Mouse (Mus musculus) hindbrain, embryonic 14.5 days (tissue): Measurements from ENCODE around the gene Oit3. TPM values are rescaled to one million over a fixed set of nuclear protein-coding genes. Genes with fewer than 3 reads are reported as not detected.

Source experiments
- ATAC-seq: fragments of 200-750 bp; cut with Nextera tagmentation; 2 replicates; pipeline ENCODE4 v1.8.0; 2017; ENCODE audit warnings: moderate number of reproducible peaks, mild to moderate bottlenecking, moderate TSS enrichment, moderate library complexity; ENCODE audit not compliant: low FRiP score
- DNase-seq: peaks from one replicate; pipeline ENCODE4 v3.0.0-alpha.2; 2015; ENCODE audit warnings: low spot score
- H3K27ac ChIP-seq: fragments of 300-500 bp; sonication (generic); 2 replicates; pipeline ENCODE4 v1.5.1; 2014; ENCODE audit warnings: mild to moderate bottlenecking, moderate library complexity
- H3K27me3 ChIP-seq: fragments of 300-500 bp; sonication (generic); 2 replicates; pipeline ENCODE4 v1.6.1; 2014; ENCODE audit warnings: mild to moderate bottlenecking, low read length, mixed read lengths; ENCODE audit not compliant: control insufficient read depth, insufficient read depth
- H3K36me3 ChIP-seq: fragments of 300-500 bp; sonication (generic); replicated peaks from 2 replicates; pipeline ENCODE4 v1.6.1; 2014; ENCODE audit not compliant: control insufficient read depth, insufficient read depth
- H3K4me1 ChIP-seq: fragments of 300-500 bp; sonication (generic); replicated peaks from 2 replicates; pipeline ENCODE4 v1.6.1; 2014; ENCODE audit warnings: antibody characterized with exemption, low read length, mixed read lengths; ENCODE audit not compliant: control insufficient read depth, insufficient read depth
- H3K4me2 ChIP-seq: fragments of 300-500 bp; sonication (generic); replicated peaks from 2 replicates; pipeline ENCODE4 v1.6.1; 2014; ENCODE audit warnings: mild to moderate bottlenecking, moderate library complexity
- H3K4me3 ChIP-seq: fragments of 300-500 bp; sonication (generic); replicated peaks from 2 replicates; pipeline ENCODE4 v1.5.1; 2014; ENCODE audit warnings: mild to moderate bottlenecking, low read length
- H3K9ac ChIP-seq: fragments of 300-500 bp; sonication (generic); 2 replicates; pipeline ENCODE4 v1.6.1; 2014
- H3K9me3 ChIP-seq: fragments of 300-500 bp; sonication (generic); 2 replicates; pipeline ENCODE4 v1.6.1; 2016; ENCODE audit warnings: low read length; ENCODE audit not compliant: control insufficient read depth
- WGBS: fragments of 180-500 bp; shearing (Covaris S2); extraction: QIAGEN DNeasy Blood & Tissue Kit; methylation state at CpG from one replicate; pipeline ENCODE4 v1.1.7; 2014; 5-methylcytosine and 5-hydroxymethylcytosine counted together
- polyA plus RNA-seq: library from polyadenylated mRNA; unstranded; fragments of >200 nt; fragmentation: Nextera tagmentation; extraction: Ambion mirVana; gene quantifications from 2 replicates; pipeline ENCODE4 v1.2.1, GENCODE M21; 2014

The Oit3 gene
- polyA plus RNA-seq, 1 experiment from 2014 or later = 0.27 TPM

DNA sequence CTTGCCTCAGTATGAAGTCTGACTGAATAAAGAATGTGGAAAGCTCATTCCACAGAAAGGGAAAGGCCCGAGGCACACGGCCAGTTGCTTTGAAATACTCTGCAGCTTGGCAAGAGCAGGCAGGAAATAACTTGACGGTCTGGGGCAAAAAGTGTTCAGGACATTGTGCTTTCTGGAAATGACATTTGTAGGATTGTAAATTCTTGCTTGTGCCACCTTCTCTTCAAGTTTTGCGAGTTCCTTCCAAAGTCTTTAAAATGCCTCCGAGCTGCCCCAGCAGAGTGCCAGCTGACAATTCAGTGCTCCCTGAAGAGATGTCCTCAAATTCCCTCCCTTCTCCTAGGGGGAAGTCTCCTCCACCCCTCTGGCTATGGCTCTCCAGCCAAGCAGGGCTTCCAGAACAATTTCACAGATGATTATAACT lies 2.1 kb downstream of the Oit3 start:
- Histone ChIP-seq H3K9me3 (no peaks in the 10 kb centered on the region), H3K4me2 (no peak overlapping the region), H3K27ac (no peak overlapping the region), H3K4me3 (no peak overlapping the region), H3K4me1 (no peaks in the 10 kb centered on the region), H3K36me3 (no peaks in the 10 kb centered on the region), H3K27me3 (no peaks in the 10 kb centered on the region), H3K9ac (no peak overlapping the region)
- 73% methylated on average over 5 of the region's 5 CpGs for WGBS
- ATAC-seq (no peak), DNase-seq (no peak)

DNA sequence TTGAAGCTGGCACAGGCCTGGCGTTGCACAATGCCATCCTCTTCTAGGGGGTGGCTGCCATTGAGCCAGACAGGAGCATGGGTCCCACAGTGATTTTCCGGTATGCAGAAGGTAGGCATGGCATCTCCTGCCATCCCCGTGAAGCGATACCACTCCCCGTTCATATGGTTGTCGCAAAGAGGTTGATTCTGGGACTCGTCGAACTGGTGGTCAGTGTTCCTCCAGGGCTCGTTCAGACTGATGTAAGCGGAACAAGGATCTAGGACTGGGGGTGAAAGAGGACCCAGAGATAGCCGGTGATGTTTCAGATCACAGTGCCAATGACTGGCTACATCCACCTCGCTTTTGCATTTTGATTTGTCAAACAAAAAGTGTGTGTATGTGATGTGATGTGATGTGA lies 2.9 kb downstream of the Oit3 start:
- Histone ChIP-seq H3K27ac (no peak overlapping the region), H3K4me2 (no peak overlapping the region), H3K27me3 (no peaks in the 10 kb centered on the region), H3K9ac (no peak overlapping the region), H3K4me1 (no peaks in the 10 kb centered on the region), H3K9me3 (no peaks in the 10 kb centered on the region), H3K4me3 (no peak overlapping the region), H3K36me3 (no peaks in the 10 kb centered on the region)
- WGBS = 96% methylated on average over 12 of the region's 12 CpGs
- ATAC-seq (no peak), DNase-seq (no peak)

DNA sequence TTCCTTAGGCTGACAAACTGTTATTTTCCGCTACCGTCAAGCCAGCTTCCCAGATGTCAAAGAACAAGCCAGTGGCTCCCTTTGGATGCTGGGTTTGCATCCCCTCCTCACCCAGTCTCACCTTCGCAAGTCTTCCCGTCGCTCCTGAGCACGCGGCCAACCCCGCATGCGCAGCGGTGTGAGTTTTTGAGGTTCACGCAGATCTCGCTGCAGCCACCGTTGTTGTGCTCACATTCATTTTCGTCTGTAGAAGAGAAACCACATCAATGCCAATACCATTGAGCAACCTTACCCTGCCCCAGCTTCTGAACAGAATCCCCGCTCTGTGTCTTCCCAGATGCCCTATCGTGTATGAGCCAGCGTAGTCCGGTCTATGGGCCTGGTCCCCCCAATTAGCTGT lies 5.8 kb downstream of the Oit3 start:
- WGBS = 92% methylated on average over 18 of the region's 18 CpGs
- no peak overlapping the region for H3K9ac ChIP-seq
- H3K9me3 ChIP-seq = no peaks in the 10 kb centered on the region
- no peaks in the 10 kb centered on the region for H3K4me1 ChIP-seq
- ATAC-seq (no peak), DNase-seq (no peak)
- no peak overlapping the region for H3K27ac ChIP-seq
- no peaks in the 10 kb centered on the region for H3K36me3 ChIP-seq
- H3K4me2 ChIP-seq = no peak overlapping the region
- no peaks in the 10 kb centered on the region for H3K27me3 ChIP-seq
- H3K4me3 ChIP-seq = no peak overlapping the region

DNA sequence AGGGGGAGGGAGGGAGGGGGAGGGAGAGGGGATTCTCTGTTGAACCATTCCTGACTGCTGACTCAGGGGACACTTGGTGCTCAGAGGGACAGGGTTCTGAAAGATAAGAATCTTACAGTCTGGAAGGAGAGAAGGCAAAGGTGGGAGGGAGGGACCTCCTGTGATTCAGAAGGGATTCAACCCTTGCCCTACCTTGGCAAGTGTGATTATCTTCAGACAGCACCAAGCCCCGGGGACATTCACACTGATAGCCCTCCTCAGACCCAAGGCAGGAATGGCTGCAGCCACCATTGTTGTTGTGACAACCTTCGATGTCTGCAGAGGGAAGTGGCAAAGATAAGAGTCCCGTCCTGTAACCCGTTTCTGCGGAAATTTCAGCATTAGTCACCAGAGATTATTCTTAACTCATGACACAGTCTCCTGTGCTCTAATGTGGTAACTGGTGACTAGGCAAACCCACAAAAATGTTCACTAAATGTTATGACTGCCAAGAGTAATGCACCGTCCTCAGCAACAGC lies 10.8 kb downstream of the Oit3 start:
- H3K9ac ChIP-seq = no peak overlapping the region
- H3K27ac ChIP-seq = no peak overlapping the region
- H3K27me3 ChIP-seq = no peaks in the 10 kb centered on the region
- no peaks in the 10 kb centered on the region for H3K36me3 ChIP-seq
- no peaks in the 10 kb centered on the region for H3K4me1 ChIP-seq
- no peak overlapping the region for H3K4me3 ChIP-seq
- ATAC-seq = no peak
- DNase-seq = no peak
- H3K4me2 ChIP-seq = no peak overlapping the region
- no peaks in the 10 kb centered on the region for H3K9me3 ChIP-seq
- whole genome bisulfite sequencing = 75% methylated on average over 6 of the region's 6 CpGs

DNA sequence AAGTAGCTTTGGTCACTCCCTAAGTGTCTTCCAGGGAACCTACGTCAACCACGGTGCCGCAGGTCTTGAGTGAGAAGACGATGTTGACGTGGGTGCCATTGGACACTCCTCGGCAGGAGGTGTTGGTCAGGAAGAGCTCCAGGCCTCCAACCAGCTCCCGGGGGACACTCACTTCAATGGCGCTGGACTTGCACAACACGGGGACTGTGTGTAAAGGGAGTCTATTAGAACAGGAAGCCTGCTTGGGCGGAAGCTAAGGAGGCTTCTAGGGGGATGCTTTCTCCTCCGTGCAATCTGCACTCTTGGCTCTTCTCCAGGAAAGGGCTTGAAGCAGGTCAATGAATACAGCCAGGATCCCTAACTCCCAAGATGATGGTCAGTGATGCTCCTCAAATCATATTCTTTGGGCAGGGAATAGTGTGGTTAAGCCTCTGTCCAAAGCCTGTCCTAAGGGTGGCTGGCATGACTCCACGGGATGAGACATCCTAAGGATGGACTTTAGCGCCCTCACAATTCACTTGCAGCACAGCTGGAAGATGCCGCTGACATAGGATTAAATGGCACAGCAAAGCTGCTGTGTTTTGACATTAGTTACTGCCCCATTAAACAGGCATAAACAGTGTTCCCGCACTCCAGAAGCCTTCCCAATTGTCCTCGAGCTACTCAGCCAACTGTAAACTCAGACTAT lies 12.0 kb downstream of the Oit3 start:
- no peak overlapping the region for H3K27ac ChIP-seq
- DNase-seq (no peak), ATAC-seq (no peak)
- no peak overlapping the region for H3K4me3 ChIP-seq
- H3K27me3 ChIP-seq = no peaks in the 10 kb centered on the region
- H3K4me1 ChIP-seq = no peaks in the 10 kb centered on the region
- H3K9me3 ChIP-seq = no peaks in the 10 kb centered on the region
- no peak overlapping the region for H3K9ac ChIP-seq
- 82% methylated on average over 16 of the region's 16 CpGs for WGBS
- H3K36me3 ChIP-seq = no peaks in the 10 kb centered on the region
- no peak overlapping the region for H3K4me2 ChIP-seq

DNA sequence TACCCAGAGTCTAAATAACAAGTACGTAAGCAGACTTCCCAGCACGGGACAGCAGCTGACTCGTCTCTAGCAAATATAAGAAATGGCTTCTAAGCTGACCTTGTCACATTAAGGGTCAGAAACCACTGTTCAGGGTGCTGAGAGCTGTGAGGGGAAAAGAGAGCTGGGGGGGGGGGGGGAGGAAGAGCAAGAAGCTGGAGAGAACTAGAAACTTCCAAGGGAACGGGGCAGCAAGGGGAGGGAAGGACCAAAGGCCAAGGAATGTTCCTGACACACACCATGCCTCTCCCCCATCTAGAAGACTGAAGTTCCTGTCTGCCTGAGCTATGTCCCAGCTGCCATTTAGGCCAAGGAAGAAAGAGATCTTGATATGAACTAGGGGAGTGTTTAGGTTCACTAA lies 15.2 kb downstream of the Oit3 start:
- no peaks in the 10 kb centered on the region for H3K27me3 ChIP-seq
- H3K4me2 ChIP-seq = no peak overlapping the region
- H3K4me1 ChIP-seq = no peaks in the 10 kb centered on the region
- WGBS = 75% methylated on average over 4 of the region's 4 CpGs
- H3K36me3 ChIP-seq = no peaks in the 10 kb centered on the region
- H3K27ac ChIP-seq = no peak overlapping the region
- DNase-seq = no peak
- H3K4me3 ChIP-seq = no peak overlapping the region
- H3K9ac ChIP-seq = no peak overlapping the region
- H3K9me3 ChIP-seq = no peaks in the 10 kb centered on the region
- no peak for ATAC-seq

DNA sequence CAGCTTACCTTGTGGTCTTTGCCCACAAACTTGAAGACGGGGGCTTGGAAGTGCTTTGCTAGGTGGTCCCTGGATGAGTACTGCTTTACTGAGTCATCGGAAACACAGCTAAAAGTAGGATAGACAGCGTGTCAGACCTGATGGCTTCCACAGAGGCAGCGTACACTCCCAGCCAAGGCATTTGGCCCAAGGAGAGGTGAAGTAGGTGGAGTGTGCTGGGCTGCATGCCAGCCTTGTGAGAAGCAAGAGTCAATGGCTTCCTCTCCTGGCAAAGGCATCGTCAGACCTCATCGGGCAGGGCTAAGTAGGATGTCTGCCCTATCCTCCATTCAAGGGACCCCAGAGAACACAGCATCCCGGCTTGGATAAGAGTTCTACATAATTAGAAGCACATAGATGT lies 16.2 kb downstream of the Oit3 start:
- Histone ChIP-seq H3K9me3 (no peaks in the 10 kb centered on the region), H3K27ac (no peak overlapping the region), H3K4me3 (no peak overlapping the region), H3K36me3 (no peaks in the 10 kb centered on the region), H3K27me3 (no peaks in the 10 kb centered on the region), H3K4me1 (no peaks in the 10 kb centered on the region), H3K4me2 (no peak overlapping the region), H3K9ac (no peak overlapping the region)
- 83% methylated on average over 7 of the region's 7 CpGs for WGBS
- DNase-seq (no peak), ATAC-seq (no peak)

DNA sequence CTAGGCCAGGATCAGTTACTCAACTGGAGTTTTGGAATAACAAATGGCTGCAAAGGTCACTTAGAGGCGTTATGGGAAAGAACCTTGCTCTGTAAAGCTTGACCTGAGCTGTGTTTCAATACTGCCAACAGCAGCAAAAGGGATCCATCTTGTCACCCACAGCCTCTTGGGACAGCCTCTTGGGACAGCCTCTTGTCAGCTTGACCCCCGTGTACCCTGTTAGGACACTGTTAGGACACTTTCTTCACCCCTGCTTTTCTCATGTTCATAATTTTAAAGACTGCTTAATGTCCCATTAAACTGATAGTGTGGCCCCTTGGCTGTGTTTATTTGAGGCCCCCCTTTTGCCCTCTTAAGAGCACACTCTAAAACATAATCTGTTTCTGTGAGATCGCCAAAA lies 17.1 kb downstream of the Oit3 start:
- 84% methylated on average over 3 of the region's 3 CpGs for WGBS
- H3K27ac ChIP-seq = no peak overlapping the region
- no peaks in the 10 kb centered on the region for H3K27me3 ChIP-seq
- ATAC-seq = no peak
- no peaks in the 10 kb centered on the region for H3K36me3 ChIP-seq
- no peak overlapping the region for H3K9ac ChIP-seq
- no peak for DNase-seq
- no peaks in the 10 kb centered on the region for H3K9me3 ChIP-seq
- H3K4me1 ChIP-seq = no peaks in the 10 kb centered on the region
- no peak overlapping the region for H3K4me2 ChIP-seq
- no peak overlapping the region for H3K4me3 ChIP-seq

DNA sequence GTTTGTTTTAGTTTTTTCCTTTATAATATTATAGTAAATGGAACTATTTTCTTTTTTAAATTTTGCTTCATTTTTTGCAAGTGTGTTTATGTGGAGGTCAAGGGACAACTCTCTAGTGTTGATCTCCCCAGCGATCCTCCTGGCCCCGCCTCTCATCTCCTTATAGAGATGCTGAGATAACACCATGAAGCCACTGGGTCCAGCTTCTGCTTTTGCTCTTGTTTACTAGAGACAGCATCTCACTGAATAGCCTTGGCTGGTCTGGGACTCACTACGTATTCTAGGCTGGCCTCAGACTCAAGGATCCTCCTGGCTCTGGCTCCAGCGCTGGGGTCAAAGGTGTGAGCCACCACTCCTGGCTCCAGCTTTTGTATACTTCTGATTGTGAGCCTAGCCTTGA lies 22.1 kb downstream of the Oit3 start:
- no peaks in the 10 kb centered on the region for H3K4me1 ChIP-seq
- no peak overlapping the region for H3K27ac ChIP-seq
- no peaks in the 10 kb centered on the region for H3K27me3 ChIP-seq
- no peak overlapping the region for H3K4me3 ChIP-seq
- no peak for ATAC-seq
- WGBS = 90% methylated on average over 4 of the region's 4 CpGs
- no peak overlapping the region for H3K9ac ChIP-seq
- no peaks in the 10 kb centered on the region for H3K9me3 ChIP-seq
- no peak overlapping the region for H3K4me2 ChIP-seq
- no peaks in the 10 kb centered on the region for H3K36me3 ChIP-seq
- no peak for DNase-seq

DNA sequence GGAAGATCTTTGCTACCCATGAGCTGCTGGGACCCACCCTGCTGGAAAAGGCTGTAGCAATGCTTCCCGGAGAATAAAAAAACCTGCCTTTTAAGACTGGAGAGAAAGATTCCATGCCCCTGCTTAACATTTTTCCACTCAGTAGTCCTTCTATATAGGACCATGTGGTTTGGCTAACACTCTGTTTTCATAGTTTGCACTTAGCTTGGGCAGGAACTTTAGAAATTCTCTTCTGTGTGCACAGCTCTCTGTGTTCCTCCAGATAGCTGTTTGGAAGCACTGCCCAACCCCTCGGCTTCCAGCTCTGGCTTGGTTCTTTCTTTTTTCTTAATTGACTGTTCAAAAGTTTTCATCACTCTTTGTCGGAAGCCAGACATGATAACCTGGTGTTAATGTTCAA lies 25.0 kb downstream of the Oit3 start:
- Histone ChIP-seq H3K4me3 (no peak overlapping the region), H3K9ac (no peak overlapping the region), H3K27me3 (no peaks in the 10 kb centered on the region), H3K4me2 (no peak overlapping the region), H3K9me3 (no peaks in the 10 kb centered on the region), H3K36me3 (no peaks in the 10 kb centered on the region), H3K4me1 (no peaks in the 10 kb centered on the region), H3K27ac (no peak overlapping the region)
- 84% methylated on average over 3 of the region's 3 CpGs for WGBS
- ATAC-seq (no peak), DNase-seq (no peak)
